ENCODE assay signal across 8 mouse cellular contexts in the genomic region with DNA sequence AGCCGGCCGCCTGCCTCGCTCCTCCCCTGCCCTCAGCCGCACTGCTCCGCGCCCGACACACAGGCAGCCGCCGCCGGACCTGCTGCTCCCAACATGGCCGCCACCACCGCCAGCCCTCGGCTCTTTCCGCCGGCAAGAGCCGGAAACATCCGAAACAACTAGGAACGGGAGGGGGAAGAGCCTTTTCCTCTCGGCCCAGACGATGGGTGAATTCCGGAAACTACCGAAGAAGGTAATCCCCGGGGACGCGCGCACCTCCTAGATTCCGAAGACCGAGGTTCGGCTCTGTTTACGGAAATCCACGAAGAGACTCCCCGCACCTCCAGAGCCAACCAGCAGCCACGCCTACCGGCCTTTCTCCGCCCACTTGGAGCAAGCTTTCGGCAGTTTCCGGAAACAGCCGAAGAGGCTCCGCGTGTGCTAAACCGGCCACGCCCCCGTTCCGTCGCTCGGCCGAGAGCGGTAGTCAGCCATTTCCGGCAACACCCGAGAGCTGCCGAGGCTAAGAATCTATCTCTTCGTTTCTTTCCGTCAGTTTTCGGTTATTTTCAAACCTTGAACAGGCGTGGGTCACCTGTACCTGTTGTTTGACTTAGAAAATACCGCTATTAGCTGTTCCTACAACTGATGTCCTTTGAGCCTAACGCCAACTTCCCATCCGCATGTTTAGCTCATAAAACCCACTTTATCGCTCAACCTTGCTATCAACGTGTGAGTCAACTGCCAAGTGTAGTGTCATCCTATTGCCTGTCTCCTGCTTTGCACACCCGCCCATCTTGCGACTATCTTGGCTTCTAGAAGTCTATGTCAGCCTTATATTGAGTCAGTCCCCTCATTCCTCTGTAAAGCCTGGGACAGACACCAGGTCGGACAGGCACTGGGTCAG. TPM values are rescaled to one million over a fixed set of nuclear protein-coding genes. Genes with fewer than 3 reads are reported as not detected.
DNase-seq lines count a peak whose midpoint lies in the region; ATAC-seq and TF ChIP-seq lines count a peak whose summit lies in the region.

A gene (minus strand): TSS at position 349 of the 886 bp plus-strand sequence.

- no peaks in the 10 kb centered on the region for H3K27me3 ChIP-seq in hindbrain, postnatal 0 days (ENCODE audit: insufficient read depth, low read length)

- H3K4me1 ChIP-seq in hindbrain, postnatal 0 days (ENCODE audit: insufficient read depth, low read length): peaks cover 22% of the 10 kb centered on the region

- 2% methylated on average over 62 of the region's 63 CpGs for WGBS in hindbrain, postnatal 0 days

- no peak for TF ChIP-seq CTCF in gastrocnemius, adult 2 months (IDR thresholded peaks at IDR 0.05)
- TF ChIP-seq CTCF in hindbrain, postnatal 0 days (IDR thresholded peaks at IDR 0.05; ENCODE audit: low read depth): no peak
- no peak for TF ChIP-seq CTCF in left cerebral cortex, adult 2 months (IDR thresholded peaks at IDR 0.05)

- intact Hi-C loops in gastrocnemius, adult 2 months (cut with DNase I): loop anchor here (5.0 kb wide), 2 partner anchors 41 to 76 kb away; a partner anchor contains a TSS
- intact Hi-C loops in left cerebral cortex, adult 2 months (cut with DNase I): loop anchor here (2.0 kb wide), 3 partner anchors 43 to 75 kb away; a partner anchor contains a TSS

- H3K4me2 ChIP-seq in hindbrain, postnatal 0 days (ENCODE audit: low read depth, low read length): peak within 1 kb of the TSS; percentile 97

- ATAC-seq in common myeloid progenitor, adult 5-6 weeks (replicated peaks; ENCODE audit: low read depth, poor library complexity, severe bottlenecking): peak; percentile 83
- ATAC-seq in hindbrain, postnatal 0 days: peak; percentile 95
- ATAC-seq in megakaryocyte, adult 5-6 weeks (ENCODE audit: poor library complexity, severe bottlenecking): peak; percentile 88

- DNase-seq in ZHBTc4 (ENCODE audit: low read depth, low spot score): peak; percentile 99
- DNase-seq in gastrocnemius, adult 2 months: peak; percentile 99
- peak; percentile 100 for DNase-seq in hindbrain, postnatal 0 days (ENCODE audit: low spot score)
- peak; percentile 98 to 100 for DNase-seq in left cerebral cortex, adult 2 months (ENCODE audit: extremely low spot score in 1 of 2, low spot score in 2 of 2)
- DNase-seq in right cerebral cortex, adult 2 months (ENCODE audit: low spot score in 2 of 2): peak; percentile 99 to 100
- DNase-seq in urinary bladder, postnatal 14 days (ENCODE audit: low spot score): peak; percentile 99

- H3K27ac ChIP-seq in gastrocnemius, adult 2 months: peak within 1 kb of the TSS; percentile 91
- H3K27ac ChIP-seq in hindbrain, postnatal 0 days: peak within 1 kb of the TSS; percentile 86
- peak within 1 kb of the TSS; percentile 97 for H3K27ac ChIP-seq in left cerebral cortex, adult 2 months

- peak within 1 kb of the TSS; percentile 74 for H3K4me3 ChIP-seq in gastrocnemius, adult 2 months
- peak within 1 kb of the TSS; percentile 96 for H3K4me3 ChIP-seq in hindbrain, postnatal 0 days (ENCODE audit: low read length)
- H3K4me3 ChIP-seq in left cerebral cortex, adult 2 months: peak within 1 kb of the TSS; percentile 96

- no peaks in the 10 kb centered on the region for H3K36me3 ChIP-seq in hindbrain, postnatal 0 days (ENCODE audit: insufficient read depth, low read length)

- H3K9ac ChIP-seq in hindbrain, postnatal 0 days (replicated peaks; ENCODE audit: low read length): peak within 1 kb of the TSS; percentile 98

- no peaks in the 10 kb centered on the region for H3K9me3 ChIP-seq in hindbrain, postnatal 0 days (ENCODE audit: low read length)

RNA-seq across cellular contexts. Expression of the gene that starts here (rescaled TPM):
- total RNA-seq in common myeloid progenitor, adult 5-6 weeks (2017): 17.9 and 40.2 TPM in 2 replicates
- 10 to 100 TPM; 36.9 to 37.1 TPM for total RNA-seq in gastrocnemius, adult 2 months (2021)
- 39.9 and 47.8 TPM in 2 replicates for total RNA-seq in hindbrain, postnatal 0 days (2014; rRNA removed)
- polyA plus RNA-seq in hindbrain, postnatal 0 days (2015; fragmentation: Nextera tagmentation; extraction: Ambion mirVana): 31.4 and 36.2 TPM in 2 replicates
- 100 to 1,000 TPM; 133 to 148 TPM for total RNA-seq in left cerebral cortex, adult 2 months (2021)
- 75.6 and 81.8 TPM in 2 replicates for total RNA-seq in megakaryocyte, adult 5-6 weeks (2015)
- total RNA-seq in megakaryocyte, adult 5-6 weeks (2017): 25.9 and 27.6 TPM in 2 replicates

Comparison
In these comparisons a context has a peak if more than half of its experiments do, and no peak if none do; other contexts are left out.
1. Peak in every context shown above with its lines: DNase-seq, ATAC-seq, H3K4me3 ChIP-seq and H3K27ac ChIP-seq.